Mouse (Mus musculus): ENCODE measurements around the gene Ccdc34.

DNA sequence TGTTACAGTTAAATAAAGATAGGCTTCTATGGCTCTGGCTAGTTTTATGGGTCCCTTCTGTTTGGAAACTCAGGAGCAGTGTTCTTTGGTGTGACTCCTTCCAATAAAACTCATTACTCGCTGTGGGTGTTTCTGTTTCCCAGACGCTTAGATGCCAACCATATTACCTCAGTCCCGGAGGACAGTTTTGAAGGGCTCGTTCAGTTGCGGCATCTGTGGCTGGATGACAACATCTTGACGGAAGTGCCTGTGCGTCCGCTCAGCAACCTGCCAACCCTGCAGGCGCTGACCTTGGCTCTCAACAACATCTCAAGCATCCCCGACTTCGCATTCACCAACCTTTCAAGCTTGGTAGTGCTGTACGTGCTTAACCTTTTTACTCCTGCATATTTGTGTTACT, 21.2 kb upstream of the Ccdc34 start:
- TF ChIP-seq POLR2A (IDR thresholded peaks at IDR 0.05; ENCODE audit: insufficient read depth, low read depth, low read length) (no peak), CTCF (IDR thresholded peaks at IDR 0.05; ENCODE audit: insufficient read depth, low read depth, low read length) (no peak)

Measured in olfactory bulb, adult 2 months (tissue).